Mouse (Mus musculus): ENCODE measurements around the gene Sbk2.

The Sbk2 gene

GRCm38 (mm10) chr7:4950561-4951342 is 13.5 kb downstream of the Sbk2 start:
- DNase-seq (ENCODE audit: low spot score): no peak

- no peak for DNase-seq (ENCODE audit: low spot score)
Measured at GRCm38 (mm10) chr7:4948386-4948785, 15.8 kb downstream of the Sbk2 start.

GRCm38 (mm10) chr7:4947855-4948254 is 16.4 kb downstream of the Sbk2 start:
- no peak for DNase-seq (ENCODE audit: low spot score)

GRCm38 (mm10) chr7:4943223-4943815 is 20.9 kb downstream of the Sbk2 start:
- DNase-seq (ENCODE audit: low spot score): peak; percentile 94

- no peak for DNase-seq (ENCODE audit: low spot score)
Measured at GRCm38 (mm10) chr7:4942673-4943072, 21.5 kb downstream of the Sbk2 start.

- DNase-seq (ENCODE audit: low spot score): no peak
Measured at GRCm38 (mm10) chr7:4940068-4940479, 24.1 kb downstream of the Sbk2 start.

- no peak for DNase-seq (ENCODE audit: low spot score)
Measured at GRCm38 (mm10) chr7:4938456-4938855, 25.8 kb downstream of the Sbk2 start.

- no peak for DNase-seq (ENCODE audit: low spot score)
Measured at GRCm38 (mm10) chr7:4937392-4937791, 26.8 kb downstream of the Sbk2 start.

GRCm38 (mm10) chr7:4936832-4937231 is 27.4 kb downstream of the Sbk2 start:
- DNase-seq (ENCODE audit: low spot score): no peak

GRCm38 (mm10) chr7:4934160-4934914 is 29.9 kb downstream of the Sbk2 start:
- no peak for DNase-seq (ENCODE audit: low spot score)

GRCm38 (mm10) chr7:4933103-4933502 is 31.1 kb downstream of the Sbk2 start:
- no peak for DNase-seq (ENCODE audit: low spot score)

GRCm38 (mm10) chr7:4928323-4928722 is 35.9 kb downstream of the Sbk2 start:
- DNase-seq (ENCODE audit: low spot score): no peak

GRCm38 (mm10) chr7:4927711-4928110 is 36.5 kb downstream of the Sbk2 start:
- no peak for DNase-seq (ENCODE audit: low spot score)

GRCm38 (mm10) chr7:4926849-4927248 is 37.4 kb downstream of the Sbk2 start:
- DNase-seq (ENCODE audit: low spot score): no peak

- DNase-seq (ENCODE audit: low spot score): no peak
Measured at GRCm38 (mm10) chr7:4925441-4926381, 38.5 kb downstream of the Sbk2 start, which contains the start of gene Ssc5d. Gene Ssc5d (plus strand): TSS chr7:4925785.

- no peak for DNase-seq (ENCODE audit: low spot score)
Measured at GRCm38 (mm10) chr7:4924891-4925301, 39.3 kb downstream of the Sbk2 start.

GRCm38 (mm10) chr7:4924483-4924882 is 39.7 kb downstream of the Sbk2 start:
- no peak for DNase-seq (ENCODE audit: low spot score)

GRCm38 (mm10) chr7:4923586-4924364 is 40.4 kb downstream of the Sbk2 start:
- no peak for DNase-seq (ENCODE audit: low spot score)

- peak; percentile 65 for DNase-seq (ENCODE audit: low spot score)
Measured at GRCm38 (mm10) chr7:4922931-4923565, 41.2 kb downstream of the Sbk2 start.

GRCm38 (mm10) chr7:4922508-4922907 is 41.7 kb downstream of the Sbk2 start:
- DNase-seq (ENCODE audit: low spot score): peak; percentile 88
